Mouse (Mus musculus): ENCODE measurements around the gene Tlcd1.

DNA sequence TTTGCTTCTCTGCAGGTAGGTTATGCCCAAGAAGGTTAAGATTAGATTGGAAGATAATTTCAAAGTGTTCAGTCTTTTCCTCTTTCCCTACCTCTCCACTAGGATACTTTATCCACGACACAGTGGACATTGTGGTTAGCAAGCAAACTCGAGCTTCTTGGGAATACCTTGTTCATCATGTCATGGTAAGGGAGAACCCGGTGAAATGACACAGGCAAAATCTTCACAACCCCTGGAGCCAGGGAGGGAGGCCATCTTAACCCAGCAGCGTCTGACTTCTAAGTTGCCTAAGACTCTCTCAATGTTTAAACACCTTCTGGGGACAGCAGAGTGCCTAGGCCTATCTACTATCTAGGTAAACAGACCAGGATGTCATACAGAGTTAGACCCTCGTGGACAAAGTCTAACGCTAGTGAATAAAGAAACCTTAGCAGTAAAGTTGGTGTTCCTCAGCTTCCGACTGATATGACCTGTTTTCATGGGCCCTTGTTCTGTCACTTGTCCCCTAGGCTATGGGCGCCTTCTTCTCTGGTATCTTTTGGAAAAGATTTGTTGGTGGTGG, 3.0 kb downstream of the Tlcd1 start:
- no peak for TF ChIP-seq GATA1 (IDR thresholded peaks at IDR 0.05; ENCODE audit: borderline replicate concordance, low read length)
- TF ChIP-seq FLI1 (IDR thresholded peaks at IDR 0.05; ENCODE audit: low read length) = no peak
